Mouse (Mus musculus) MEL (cell line): Measurements from ENCODE around the gene Snd1.

Experiments used
- CTCF ChIP-seq, 3 experiments: IDR thresholded peaks in 2 of 3; conservative IDR thresholded peaks in 1 of 3; 2 replicates each; pipeline ENCODE4 v1.5.1; 2011 to 2012; ENCODE audit warnings: low read length in 3 of 3, low read depth in 2 of 3, mild to moderate bottlenecking in 2 of 3, improper control_type of control experiment in 1 of 3, inconsistent platforms in 1 of 3, mixed read lengths in 1 of 3, moderate library complexity in 1 of 3; ENCODE audit not compliant: control insufficient read depth in 1 of 3, insufficient read depth in 1 of 3, poor library complexity in 1 of 3, severe bottlenecking in 1 of 3
- EP300 ChIP-seq, 2 experiments: IDR thresholded peaks; 2 replicates each; pipeline ENCODE4 v1.6.1; 2011; ENCODE audit warnings: improper control_type of control experiment in 2 of 2, low read length in 2 of 2, low read depth in 1 of 2, mild to moderate bottlenecking in 1 of 2
- HCFC1 ChIP-seq: IDR thresholded peaks from 2 replicates; pipeline ENCODE4 v1.6.1; 2012; ENCODE audit warnings: low read depth, mild to moderate bottlenecking, inconsistent platforms, low read length, improper control_type of control experiment, moderate library complexity
- JUND ChIP-seq: IDR thresholded peaks from 2 replicates; pipeline ENCODE4 v1.6.1; 2011; ENCODE audit warnings: low read depth, mild to moderate bottlenecking, improper control_type of control experiment, low read length
- TCF12 ChIP-seq: IDR thresholded peaks from 2 replicates; pipeline ENCODE4 v1.6.1; 2014; ENCODE audit warnings: low read depth, mild to moderate bottlenecking, inconsistent platforms, low read length, improper control_type of control experiment, moderate library complexity
- ZNF384 ChIP-seq: IDR thresholded peaks from 2 replicates; pipeline ENCODE4 v1.6.1; 2012; ENCODE audit warnings: low read depth, mild to moderate bottlenecking, inconsistent platforms, low read length, improper control_type of control experiment

GRCm38 (mm10) chr6:28747025-28747424 lies 272.1 kb downstream of the Snd1 start:
- TF ChIP-seq TCF12 = no peak
- no peak for TF ChIP-seq JUND
- no peak for TF ChIP-seq EP300 (IDR thresholded peaks at IDR 0.05; ENCODE audit: low read depth in 1 of 2, low read length in 2 of 2)
- no peak for TF ChIP-seq ZNF384
- no peak for TF ChIP-seq CTCF (IDR thresholded peaks at IDR 0.05 in 2 of 3, conservative IDR thresholded peaks at IDR 0.05 in 1 of 3; ENCODE audit: control insufficient read depth in 1 of 3, insufficient read depth in 1 of 3, low read depth in 2 of 3, low read length in 3 of 3, poor library complexity in 1 of 3, severe bottlenecking in 1 of 3)
- TF ChIP-seq HCFC1 = no peak
